14 mouse cellular contexts compared by ENCODE assay signal in the genomic region with DNA sequence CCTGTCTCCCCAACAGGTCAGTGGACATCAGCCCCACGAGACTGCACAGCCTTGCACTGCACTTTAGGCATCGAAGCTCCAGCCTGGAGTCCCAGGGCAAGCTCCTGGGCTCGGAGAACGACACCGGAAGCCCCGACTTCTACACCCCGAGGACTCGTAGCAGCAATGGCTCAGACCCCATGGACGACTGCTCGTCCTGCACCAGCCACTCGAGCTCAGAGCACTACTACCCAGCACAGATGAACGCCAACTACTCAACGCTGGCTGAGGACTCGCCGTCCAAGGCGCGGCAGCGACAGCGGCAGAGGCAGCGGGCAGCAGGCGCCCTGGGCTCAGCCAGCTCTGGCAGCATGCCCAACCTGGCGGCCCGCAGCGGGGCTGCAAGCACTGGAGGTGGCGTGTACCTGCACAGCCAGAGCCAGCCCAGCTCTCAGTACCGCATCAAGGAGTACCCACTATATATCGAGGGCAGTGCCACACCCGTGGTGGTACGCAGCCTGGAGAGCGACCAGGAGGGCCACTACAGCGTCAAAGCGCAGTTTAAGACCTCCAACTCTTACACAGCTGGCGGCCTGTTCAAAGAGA. TPM values are rescaled to one million over a fixed set of nuclear protein-coding genes. Genes with fewer than 3 reads are reported as not detected.
DNase-seq lines count a peak whose midpoint lies in the region; ATAC-seq and TF ChIP-seq lines count a peak whose summit lies in the region.
"Had no signal": no experiment of that assay in that cellular context is flagged by ENCODE, and none has a peak within 500 bp of the region (broad histone marks: within the 10 kb centered on the region; RNA-seq: fewer than 3 reads in every experiment).

No protein-coding gene starts in this region.

- no peak overlapping the region for H3K9ac ChIP-seq in hindbrain, embryonic 11.5 days (ENCODE audit: low read depth, low read length)
- no peak overlapping the region for H3K9ac ChIP-seq in lung, embryonic 15.5 days
- H3K9ac ChIP-seq: embryonic facial prominence, embryonic 15.5 days; lung, embryonic 14.5 days had no signal

- H3K4me2 ChIP-seq in hindbrain, embryonic 11.5 days (replicated peaks; ENCODE audit: low read depth, low read length), result no peak overlapping the region
- no peak overlapping the region for H3K4me2 ChIP-seq in lung, embryonic 15.5 days
- H3K4me2 ChIP-seq: embryonic facial prominence, embryonic 15.5 days; lung, embryonic 14.5 days had no signal

- peak overlapping the region; percentile 45; the same call in 1 of the 2 replicates for H3K27ac ChIP-seq in hindbrain, embryonic 10.5 days
- H3K27ac ChIP-seq in hindbrain, embryonic 11.5 days (ENCODE audit: low read depth, low read length), result no peak overlapping the region
- H3K27ac ChIP-seq in lung, embryonic 15.5 days, result no peak overlapping the region
- H3K27ac ChIP-seq: embryonic facial prominence, embryonic 15.5 days had no signal

- no peak overlapping the region for H3K4me3 ChIP-seq in hindbrain, embryonic 10.5 days
- no peak overlapping the region for H3K4me3 ChIP-seq in hindbrain, embryonic 11.5 days (ENCODE audit: low read depth, low read length)
- no peak overlapping the region for H3K4me3 ChIP-seq in lung, embryonic 15.5 days
- H3K4me3 ChIP-seq: embryonic facial prominence, embryonic 15.5 days had no signal

- peaks cover 100% of the 10 kb centered on the region for H3K36me3 ChIP-seq in hindbrain, embryonic 10.5 days
- H3K36me3 ChIP-seq in hindbrain, embryonic 11.5 days (ENCODE audit: control insufficient read depth, insufficient read depth, low read length), result peaks cover 22% of the 10 kb centered on the region
- H3K36me3 ChIP-seq in lung, embryonic 15.5 days, result peaks cover 73% of the 10 kb centered on the region

- H3K27me3 ChIP-seq in hindbrain, embryonic 10.5 days (ENCODE audit: insufficient read depth, poor library complexity, severe bottlenecking), result no peaks in the 10 kb centered on the region
- H3K27me3 ChIP-seq in hindbrain, embryonic 11.5 days (ENCODE audit: control insufficient read depth, insufficient read depth, low read length), result no peaks in the 10 kb centered on the region
- H3K27me3 ChIP-seq in lung, embryonic 15.5 days, result no peaks in the 10 kb centered on the region
- H3K27me3 ChIP-seq: embryonic facial prominence, embryonic 15.5 days had no signal

- WGBS in hindbrain, embryonic 10.5 days, result 87% methylated on average over 33 of the region's 33 CpGs
- WGBS in hindbrain, embryonic 11.5 days, result 89% methylated on average over 33 of the region's 33 CpGs
- WGBS in lung, embryonic 15.5 days, result 78% methylated on average over 33 of the region's 33 CpGs

- no peaks in the 10 kb centered on the region; the same call in 1 of the 2 replicates for H3K4me1 ChIP-seq in hindbrain, embryonic 10.5 days (replicated peaks)
- no peaks in the 10 kb centered on the region for H3K4me1 ChIP-seq in hindbrain, embryonic 11.5 days (replicated peaks; ENCODE audit: control insufficient read depth, insufficient read depth, low read length)
- H3K4me1 ChIP-seq in lung, embryonic 15.5 days, result peaks cover 9% of the 10 kb centered on the region; the same call in 1 of the 2 replicates

- no peak for ATAC-seq in hindbrain, embryonic 11.5 days (ENCODE audit: low FRiP score)
- ATAC-seq in lung, embryonic 15.5 days (ENCODE audit: borderline replicate concordance, extremely low read depth, low FRiP score, low TSS enrichment), result 0 out of 2 replicates have a peak, but pooled peaks have one; percentile 21
- ATAC-seq: forebrain, embryonic 16.5 days had no signal

- no peaks in the 10 kb centered on the region for H3K9me3 ChIP-seq in hindbrain, embryonic 10.5 days
- no peaks in the 10 kb centered on the region for H3K9me3 ChIP-seq in hindbrain, embryonic 11.5 days (ENCODE audit: control insufficient read depth, low read length)
- no peaks in the 10 kb centered on the region for H3K9me3 ChIP-seq in lung, embryonic 15.5 days
- H3K9me3 ChIP-seq: embryonic facial prominence, embryonic 15.5 days; G1E had no signal

- no peak for DNase-seq in hindbrain, embryonic 10.5 days (ENCODE audit: low spot score)
- DNase-seq in hindbrain, embryonic 11.5 days (ENCODE audit: low spot score), result no peak
- DNase-seq in lung, adult 18-20 months, result no peak
- peak; percentile 44 for DNase-seq in brain, embryonic 14.5 days (ENCODE audit: low read depth)
- DNase-seq in kidney, postnatal 4 days, result peak; percentile 45 to 56
- no peak for DNase-seq in urinary bladder, adult 2 months (ENCODE audit: low spot score)
- DNase-seq: cerebellum, adult 8-10 months; gastrocnemius, postnatal 14 days; lung, embryonic 14.5 days; thymus, adult 2 months had no signal

- TF ChIP-seq POLR2A in brain, embryonic 14.5 days (IDR thresholded peaks at IDR 0.05; ENCODE audit: borderline replicate concordance, extremely low read depth, insufficient read depth, insufficient read length, poor library complexity, severe bottlenecking), result no peak

- TF ChIP-seq CTCF in brain, embryonic 14.5 days (IDR thresholded peaks at IDR 0.05; ENCODE audit: borderline replicate concordance, extremely low read depth, insufficient read depth, insufficient read length), result no peak

RNA-seq across cellular contexts. Expression of a gene that starts 48.5 kb away (rescaled TPM):
- polyA plus RNA-seq in hindbrain, embryonic 10.5 days (2016; fragmentation: Nextera tagmentation; extraction: Ambion mirVana), result 36.1 and 39.9 TPM in 2 replicates
- 48.9 and 49.9 TPM in 2 replicates for polyA plus RNA-seq in hindbrain, embryonic 11.5 days (2014; fragmentation: Nextera tagmentation; extraction: Ambion mirVana)
- polyA plus RNA-seq in lung, embryonic 15.5 days (2015; fragmentation: Nextera tagmentation; extraction: Ambion mirVana), result 40.1 and 46.4 TPM in 2 replicates
- 37.2 and 40.7 TPM in 2 replicates for polyA plus RNA-seq in brain, embryonic 14.5 days (2012; rRNA removed)
- 28.5 and 29.2 TPM in 2 replicates for polyA plus RNA-seq in urinary bladder, adult 2 months (2012; rRNA removed)

Comparison
In these comparisons a context has a peak if more than half of its experiments do, and no peak if none do; other contexts are left out.
1. DNase-seq: peak in brain, embryonic 14.5 days (single experiment) and kidney, postnatal 4 days (2 of 2); none in hindbrain, embryonic 10.5 days (single experiment), hindbrain, embryonic 11.5 days (single experiment), lung, adult 18-20 months (0 of 2) and urinary bladder, adult 2 months (single experiment).